In genomic region chr13:19113034-19113922, GRCm38 (mm10) we compare ENCODE assay signal across 31 mouse cellular contexts.
DNase-seq lines count a peak whose midpoint lies in the region; ATAC-seq and TF ChIP-seq lines count a peak whose summit lies in the region.
"Had no signal": no experiment of that assay in that cellular context is flagged by ENCODE, and none has a peak within 500 bp of the region (broad histone marks: within the 10 kb centered on the region; RNA-seq: fewer than 3 reads in every experiment).

No protein-coding gene starts in this region.

- H3K4me3 ChIP-seq in liver, embryonic 11.5 days (ENCODE audit: low read depth, low read length) = no peak overlapping the region
- H3K4me3 ChIP-seq in liver, embryonic 16.5 days (ENCODE audit: low read depth, low read length) = no peak overlapping the region
- no peak overlapping the region for H3K4me3 ChIP-seq in heart, embryonic 11.5 days (ENCODE audit: low read depth, low read length)
- H3K4me3 ChIP-seq in layer of hippocampus, adult 2 months = no peak overlapping the region
- H3K4me3 ChIP-seq: embryonic facial prominence, embryonic 12.5 days; forebrain, embryonic 12.5 days; hindbrain, embryonic 10.5 days; midbrain, embryonic 10.5 days; midbrain, embryonic 15.5 days; neural tube, embryonic 15.5 days; stomach, embryonic 15.5 days had no signal

- peak; percentile 29 for DNase-seq in c-Kit-positive CD71-positive TER-119-positive erythroid progenitor cells, embryonic 14.5 days (ENCODE audit: low spot score)
- DNase-seq in liver, embryonic 11.5 days (ENCODE audit: low spot score) = no peak
- DNase-seq in thymus, postnatal 14 days = no peak
- no peak for DNase-seq in layer of hippocampus, adult 2 months (ENCODE audit: low spot score in 2 of 2)
- DNase-seq in layer of hippocampus, adult 18-20 months (ENCODE audit: low spot score in 2 of 2) = no peak
- DNase-seq: adrenal gland, postnatal 25 days; B cell, adult 2 months; cerebellum, adult 8-10 months; cerebellum, postnatal 25 days; embryo, embryonic 11 days; forebrain, postnatal 0 days; gastrocnemius, postnatal 10 days; heart, postnatal 14 days; kidney, adult 2 months; kidney, postnatal 4 days; retina, postnatal 1 day; right cerebral cortex, postnatal 14 days had no signal

- no peaks in the 10 kb centered on the region for H3K36me3 ChIP-seq in liver, embryonic 11.5 days (ENCODE audit: control insufficient read depth, insufficient read depth, low read length)
- no peaks in the 10 kb centered on the region for H3K36me3 ChIP-seq in liver, embryonic 16.5 days (ENCODE audit: control insufficient read depth, insufficient read depth)
- no peaks in the 10 kb centered on the region for H3K36me3 ChIP-seq in heart, embryonic 11.5 days (ENCODE audit: control insufficient read depth, insufficient read depth, low read length)
- H3K36me3 ChIP-seq: embryonic facial prominence, embryonic 12.5 days; forebrain, embryonic 12.5 days; hindbrain, embryonic 10.5 days; midbrain, embryonic 10.5 days; midbrain, embryonic 15.5 days; stomach, embryonic 15.5 days had no signal

- ATAC-seq in liver, embryonic 11.5 days (replicated peaks; ENCODE audit: low FRiP score) = peak; percentile 91
- ATAC-seq in liver, embryonic 16.5 days (ENCODE audit: low read depth) = peak; percentile 94
- no peak for ATAC-seq in heart, embryonic 11.5 days (replicated peaks; ENCODE audit: insufficient number of reproducible peaks, low FRiP score, low TSS enrichment)
- ATAC-seq: forebrain, postnatal 0 days; hindbrain, embryonic 16.5 days; lung, postnatal 0 days; midbrain, embryonic 15.5 days had no signal

- H3K9ac ChIP-seq in liver, embryonic 11.5 days (ENCODE audit: low read depth, low read length) = no peak overlapping the region
- peak overlapping the region; percentile 24 for H3K9ac ChIP-seq in liver, embryonic 16.5 days (ENCODE audit: low read depth, low read length)
- H3K9ac ChIP-seq in heart, embryonic 11.5 days (ENCODE audit: low read depth, low read length) = no peak overlapping the region
- H3K9ac ChIP-seq: embryonic facial prominence, embryonic 12.5 days; forebrain, embryonic 12.5 days; forebrain, postnatal 0 days; midbrain, embryonic 15.5 days; neural tube, embryonic 15.5 days; stomach, embryonic 15.5 days had no signal

- H3K4me2 ChIP-seq in liver, embryonic 11.5 days = no peak overlapping the region
- 0 out of 2 replicates have a peak overlapping the region, but pooled peaks have one; percentile 32 for H3K4me2 ChIP-seq in liver, embryonic 16.5 days (ENCODE audit: low read depth, low read length)
- H3K4me2 ChIP-seq in heart, embryonic 11.5 days = no peak overlapping the region
- H3K4me2 ChIP-seq: embryonic facial prominence, embryonic 12.5 days; forebrain, embryonic 12.5 days; midbrain, embryonic 15.5 days; neural tube, embryonic 15.5 days; stomach, embryonic 15.5 days had no signal

- H3K27me3 ChIP-seq in liver, embryonic 11.5 days (replicated peaks; ENCODE audit: control insufficient read depth, insufficient read depth, low read length) = no peaks in the 10 kb centered on the region
- H3K27me3 ChIP-seq in liver, embryonic 16.5 days (ENCODE audit: control insufficient read depth, insufficient read depth, low read depth, low read length) = no peaks in the 10 kb centered on the region
- H3K27me3 ChIP-seq in heart, embryonic 11.5 days (ENCODE audit: control insufficient read depth, insufficient read depth, low read length) = no peaks in the 10 kb centered on the region
- H3K27me3 ChIP-seq: CH12.LX; embryonic facial prominence, embryonic 12.5 days; forebrain, embryonic 12.5 days; midbrain, embryonic 15.5 days; neural tube, embryonic 15.5 days; stomach, embryonic 15.5 days had no signal

- H3K9me3 ChIP-seq in liver, embryonic 11.5 days (ENCODE audit: control insufficient read depth, low read length) = no peaks in the 10 kb centered on the region
- no peaks in the 10 kb centered on the region for H3K9me3 ChIP-seq in liver, embryonic 16.5 days (replicated peaks; ENCODE audit: control insufficient read depth, low read length)
- H3K9me3 ChIP-seq in heart, embryonic 11.5 days (replicated peaks; ENCODE audit: control insufficient read depth, low read length) = no peaks in the 10 kb centered on the region
- H3K9me3 ChIP-seq: embryonic facial prominence, embryonic 12.5 days; forebrain, embryonic 12.5 days; hindbrain, embryonic 10.5 days; midbrain, embryonic 10.5 days; midbrain, embryonic 15.5 days; neural tube, embryonic 15.5 days; stomach, embryonic 15.5 days had no signal

- H3K27ac ChIP-seq in liver, embryonic 11.5 days (ENCODE audit: low read depth, low read length) = no peak overlapping the region
- peak overlapping the region; percentile 74 for H3K27ac ChIP-seq in liver, embryonic 16.5 days (ENCODE audit: low read length)
- no peak overlapping the region for H3K27ac ChIP-seq in heart, embryonic 11.5 days (ENCODE audit: low read depth, low read length)
- H3K27ac ChIP-seq in layer of hippocampus, adult 2 months = no peak overlapping the region
- H3K27ac ChIP-seq: embryonic facial prominence, embryonic 12.5 days; forebrain, embryonic 12.5 days; hindbrain, embryonic 10.5 days; kidney, postnatal 0 days; macrophage; midbrain, embryonic 10.5 days; midbrain, embryonic 15.5 days; neural tube, embryonic 15.5 days; stomach, embryonic 15.5 days had no signal

- H3K4me1 ChIP-seq in liver, embryonic 11.5 days (replicated peaks; ENCODE audit: control insufficient read depth, insufficient read depth, low read length) = no peaks in the 10 kb centered on the region; the same call in 1 of the 2 replicates
- peaks cover 14% of the 10 kb centered on the region for H3K4me1 ChIP-seq in liver, embryonic 16.5 days (ENCODE audit: control insufficient read depth, low read depth, low read length)
- H3K4me1 ChIP-seq in heart, embryonic 11.5 days (ENCODE audit: control insufficient read depth, insufficient read depth, low read length) = no peaks in the 10 kb centered on the region
- H3K4me1 ChIP-seq: embryonic facial prominence, embryonic 12.5 days; midbrain, embryonic 15.5 days; neural tube, embryonic 15.5 days; stomach, embryonic 15.5 days had no signal

- 80% methylated on average over 14 of the region's 14 CpGs for WGBS in liver, embryonic 11.5 days
- WGBS in liver, embryonic 16.5 days (ENCODE audit: insufficient replicate concordance) = 59% methylated on average over 14 of the region's 14 CpGs
- WGBS in heart, embryonic 11.5 days (ENCODE audit: insufficient replicate concordance) = 88% methylated on average over 14 of the region's 14 CpGs

- no peak for TF ChIP-seq CTCF in layer of hippocampus, adult 2 months (conservative IDR thresholded peaks at IDR 0.05)
